8 mouse cellular contexts compared by ENCODE assay signal in genomic region chr19:44135072-44135959, GRCm38 (mm10). TPM values are rescaled to one million over a fixed set of nuclear protein-coding genes. Genes with fewer than 3 reads are reported as not detected.
DNase-seq lines count a peak whose midpoint lies in the region; ATAC-seq and TF ChIP-seq lines count a peak whose summit lies in the region.

Gene Cwf19l1 (minus strand): TSS chr19:44135876.

- peak; percentile 89 for DNase-seq in CH12.LX (ENCODE audit: extremely low read depth)
- peak; percentile 84 for DNase-seq in c-Kit-positive CD71-positive TER-119-negative erythroid progenitor cells, embryonic 14.5 days (ENCODE audit: low read depth)
- DNase-seq in forebrain, embryonic 11.5 days (ENCODE audit: low spot score), result peak; percentile 95
- peak; percentile 91 to 94 for DNase-seq in kidney, postnatal 36 days
- peak; percentile 91 for DNase-seq in telencephalon, adult 2 months (ENCODE audit: low read depth, low spot score)

- peak within 1 kb of the TSS; percentile 55 for H3K9ac ChIP-seq in CH12.LX (ENCODE audit: insufficient read depth, low read depth)
- peak within 1 kb of the TSS; percentile 79 for H3K9ac ChIP-seq in forebrain, embryonic 11.5 days (ENCODE audit: low read length)
- peak within 1 kb of the TSS; percentile 93 for H3K9ac ChIP-seq in heart, embryonic 16.5 days (ENCODE audit: low read length)
- peak within 1 kb of the TSS; percentile 64 for H3K9ac ChIP-seq in liver, embryonic 15.5 days
- peak within 1 kb of the TSS; percentile 64 for H3K9ac ChIP-seq in neural tube, embryonic 12.5 days

- dilution Hi-C loops in CH12.LX (cut with MboI; ENCODE audit: extremely low pct_ligation_motif_present, extremely low pct_unique_long_range_greater_than_20kb, low sequenced_read_pairs), result no loop called here

- peak within 1 kb of the TSS; percentile 97 for H3K4me2 ChIP-seq in CH12.LX (ENCODE audit: insufficient read depth, low read depth, poor library complexity, severe bottlenecking)
- peak within 1 kb of the TSS; percentile 76 for H3K4me2 ChIP-seq in forebrain, embryonic 11.5 days (ENCODE audit: low read depth, low read length, severe bottlenecking)
- H3K4me2 ChIP-seq in heart, embryonic 16.5 days (ENCODE audit: low read depth, low read length), result peak within 1 kb of the TSS; percentile 88
- H3K4me2 ChIP-seq in liver, embryonic 15.5 days, result peak within 1 kb of the TSS; percentile 80
- peak within 1 kb of the TSS; percentile 77 for H3K4me2 ChIP-seq in neural tube, embryonic 12.5 days (replicated peaks)

- no peak for TF ChIP-seq EP300 in CH12.LX (IDR thresholded peaks at IDR 0.05; ENCODE audit: low read length)

- peaks cover 3 to 14% of the 10 kb centered on the region in 2 experiments; a peak in 3 of 4 replicates for H3K4me1 ChIP-seq in CH12.LX (ENCODE audit: control insufficient read depth in 1 of 2, insufficient read depth in 2 of 2)
- H3K4me1 ChIP-seq in forebrain, embryonic 11.5 days (replicated peaks; ENCODE audit: control insufficient read depth, insufficient read depth, low read length), result no peaks in the 10 kb centered on the region; the same call in 1 of the 2 replicates
- H3K4me1 ChIP-seq in heart, embryonic 16.5 days (ENCODE audit: control insufficient read depth, insufficient read depth, low read length), result peaks cover 7% of the 10 kb centered on the region; the same call in 1 of the 2 replicates
- peaks cover 23% of the 10 kb centered on the region for H3K4me1 ChIP-seq in liver, embryonic 15.5 days (replicated peaks)
- peaks cover 8% of the 10 kb centered on the region for H3K4me1 ChIP-seq in neural tube, embryonic 12.5 days

- no peaks in the 10 kb centered on the region for H3K9me3 ChIP-seq in CH12.LX (replicated peaks; ENCODE audit: low read length)
- H3K9me3 ChIP-seq in forebrain, embryonic 11.5 days (ENCODE audit: control insufficient read depth, low read length), result no peaks in the 10 kb centered on the region
- H3K9me3 ChIP-seq in heart, embryonic 16.5 days (replicated peaks; ENCODE audit: control insufficient read depth, low read length), result peaks cover 5% of the 10 kb centered on the region
- no peaks in the 10 kb centered on the region for H3K9me3 ChIP-seq in liver, embryonic 15.5 days (replicated peaks)
- H3K9me3 ChIP-seq in neural tube, embryonic 12.5 days, result no peaks in the 10 kb centered on the region

- TF ChIP-seq CTCF in CH12.LX (conservative IDR thresholded peaks at IDR 0.05 in 1 of 2, IDR thresholded peaks at IDR 0.05 in 1 of 2; ENCODE audit: low read depth in 2 of 2, low read length in 2 of 2), result no peak

- TF ChIP-seq RAD21 in CH12.LX (IDR thresholded peaks at IDR 0.05; ENCODE audit: low read depth, low read length), result no peak

- peaks cover 16% of the 10 kb centered on the region for H3K79me2 ChIP-seq in CH12.LX (replicated peaks; ENCODE audit: control insufficient read depth, extremely low read depth, insufficient read depth, poor library complexity, severe bottlenecking)

- H3K36me3 ChIP-seq in CH12.LX (replicated peaks in 1 of 2; ENCODE audit: control insufficient read depth in 1 of 2, insufficient read depth in 1 of 2, low read length in 1 of 2), result peaks cover 31 to 54% of the 10 kb centered on the region in 2 experiments
- peaks cover 4% of the 10 kb centered on the region; the same call in 1 of the 2 replicates for H3K36me3 ChIP-seq in forebrain, embryonic 11.5 days (ENCODE audit: control insufficient read depth, insufficient read depth, low read length)
- peaks cover 24% of the 10 kb centered on the region for H3K36me3 ChIP-seq in heart, embryonic 16.5 days (ENCODE audit: control insufficient read depth, insufficient read depth)
- H3K36me3 ChIP-seq in liver, embryonic 15.5 days (replicated peaks), result peaks cover 45% of the 10 kb centered on the region
- H3K36me3 ChIP-seq in neural tube, embryonic 12.5 days, result peaks cover 37% of the 10 kb centered on the region

- no peaks in the 10 kb centered on the region for H3K27me3 ChIP-seq in CH12.LX (replicated peaks)
- no peaks in the 10 kb centered on the region for H3K27me3 ChIP-seq in forebrain, embryonic 11.5 days (ENCODE audit: control insufficient read depth, insufficient read depth, low read length)
- H3K27me3 ChIP-seq in heart, embryonic 16.5 days (ENCODE audit: control insufficient read depth, insufficient read depth, low read length), result no peaks in the 10 kb centered on the region
- no peaks in the 10 kb centered on the region for H3K27me3 ChIP-seq in liver, embryonic 15.5 days
- no peaks in the 10 kb centered on the region for H3K27me3 ChIP-seq in neural tube, embryonic 12.5 days (replicated peaks)

- WGBS in forebrain, embryonic 11.5 days, result under 1% methylated on average over 44 of the region's 45 CpGs
- under 1% methylated on average over 45 of the region's 45 CpGs for WGBS in heart, embryonic 16.5 days
- WGBS in liver, embryonic 15.5 days (ENCODE audit: insufficient replicate concordance), result under 1% methylated on average over 45 of the region's 45 CpGs
- under 1% methylated on average over 45 of the region's 45 CpGs for WGBS in neural tube, embryonic 12.5 days

- in situ Hi-C loops in CH12.LX (cut with MboI; ENCODE audit: low pct_ligation_motif_present, low pct_unique_long_range_greater_than_20kb, low sequenced_read_pairs), result no loop called here

- peak; percentile 92 for ATAC-seq in forebrain, embryonic 11.5 days (replicated peaks; ENCODE audit: low FRiP score)
- ATAC-seq in heart, embryonic 16.5 days (replicated peaks; ENCODE audit: extremely low read depth, insufficient read depth, low FRiP score), result peak; percentile 85
- peak; percentile 90 for ATAC-seq in liver, embryonic 15.5 days (ENCODE audit: insufficient read depth)
- peak; percentile 90 for ATAC-seq in neural tube, embryonic 12.5 days (ENCODE audit: low FRiP score, low read depth)

- peak within 1 kb of the TSS; percentile 47; the same call in 1 of the 2 replicates for H3K27ac ChIP-seq in CH12.LX (ENCODE audit: insufficient read depth, low read depth)
- peak within 1 kb of the TSS; percentile 88 for H3K27ac ChIP-seq in forebrain, embryonic 11.5 days (ENCODE audit: low read depth, low read length)
- peak within 1 kb of the TSS; percentile 99 for H3K27ac ChIP-seq in heart, embryonic 16.5 days (ENCODE audit: low read length)
- H3K27ac ChIP-seq in liver, embryonic 15.5 days (replicated peaks), result peak within 1 kb of the TSS; percentile 77
- peak within 1 kb of the TSS; percentile 85 for H3K27ac ChIP-seq in neural tube, embryonic 12.5 days

- H3K4me3 ChIP-seq in CH12.LX (replicated peaks in 1 of 3; ENCODE audit: low read depth in 2 of 3, low read length in 2 of 3, poor library complexity in 1 of 3), result peak within 1 kb of the TSS; percentile 76 to 90 (median 87)
- peak within 1 kb of the TSS; percentile 84 for H3K4me3 ChIP-seq in forebrain, embryonic 11.5 days (ENCODE audit: low read depth, low read length)
- H3K4me3 ChIP-seq in heart, embryonic 16.5 days (ENCODE audit: low read length), result peak within 1 kb of the TSS; percentile 82
- peak within 1 kb of the TSS; percentile 72 for H3K4me3 ChIP-seq in liver, embryonic 15.5 days (replicated peaks)
- H3K4me3 ChIP-seq in neural tube, embryonic 12.5 days, result peak within 1 kb of the TSS; percentile 73

- peak; percentile 76 for TF ChIP-seq POLR2A in CH12.LX (IDR thresholded peaks at IDR 0.05; ENCODE audit: low read depth, low read length)

TF ChIP-seq in CH12.LX, 34 proteins besides CTCF, POLR2A, EP300 and RAD21:
- TF ChIP-seq E2F4 (IDR thresholded peaks at IDR 0.05; ENCODE audit: insufficient replicate concordance, low read depth, low read length), result 0 out of 2 replicates have a peak, but pooled peaks have one; percentile 40
- no peak for TF ChIP-seq RCOR1 (conservative IDR thresholded peaks at IDR 0.05; ENCODE audit: low read depth, low read length)
- TF ChIP-seq HCFC1 (IDR thresholded peaks at IDR 0.05; ENCODE audit: low read depth, low read length), result peak; percentile 86
- TF ChIP-seq JUN (IDR thresholded peaks at IDR 0.05; ENCODE audit: insufficient read depth, low read depth, low read length), result no peak
- TF ChIP-seq NRF1 (IDR thresholded peaks at IDR 0.05; ENCODE audit: low read depth, low read length), result peak; percentile 15; the same call in 1 of the 2 replicates
- TF ChIP-seq MYC (IDR thresholded peaks at IDR 0.05; ENCODE audit: low read depth, low read length), result peak; percentile 77
- peak; percentile 37; the same call in 1 of the 2 replicates for TF ChIP-seq MEF2A (IDR thresholded peaks at IDR 0.05; ENCODE audit: borderline replicate concordance, low read depth, low read length)
- no peak for TF ChIP-seq ETS1 (conservative IDR thresholded peaks at IDR 0.05; ENCODE audit: low read depth, low read length)
- TF ChIP-seq TBP (conservative IDR thresholded peaks at IDR 0.05; ENCODE audit: low read depth, low read length), result 0 out of 2 replicates have a peak, but pooled peaks have one; percentile 23
- TF ChIP-seq PAX5 (IDR thresholded peaks at IDR 0.05; ENCODE audit: low read length), result no peak
- peak; percentile 94 for TF ChIP-seq MXI1 (IDR thresholded peaks at IDR 0.05; ENCODE audit: low read depth, low read length)
- no peak; the same call in 1 of the 2 replicates for TF ChIP-seq IRF4 (IDR thresholded peaks at IDR 0.05; ENCODE audit: low read depth, low read length)
- TF ChIP-seq POLR2AphosphoS2 (IDR thresholded peaks at IDR 0.05; ENCODE audit: low read depth, low read length), result no peak
- TF ChIP-seq TCF12 (IDR thresholded peaks at IDR 0.05; ENCODE audit: low read depth, low read length), result peak; percentile 68
- TF ChIP-seq ELF1 (IDR thresholded peaks at IDR 0.05; ENCODE audit: low read depth, low read length), result peak; percentile 89
- peak; percentile 74; the same call in 1 of the 2 replicates for TF ChIP-seq MAX (IDR thresholded peaks at IDR 0.05; ENCODE audit: low read length)
- peak; percentile 89 for TF ChIP-seq SIN3A (IDR thresholded peaks at IDR 0.05; ENCODE audit: low read length)
- no peak for TF ChIP-seq USF1 (IDR thresholded peaks at IDR 0.05; ENCODE audit: low read depth, low read length)
- no peak for TF ChIP-seq ZC3H11A (IDR thresholded peaks at IDR 0.05; ENCODE audit: low read depth, low read length)
- TF ChIP-seq KAT2A (IDR thresholded peaks at IDR 0.05; ENCODE audit: insufficient replicate concordance, low read length), result peak; percentile 68; the same call in 1 of the 2 replicates
- peak; percentile 88 for TF ChIP-seq NELFE (IDR thresholded peaks at IDR 0.05; ENCODE audit: low read depth, low read length)
- no peak; the same call in 1 of the 2 replicates for TF ChIP-seq ZMIZ1 (IDR thresholded peaks at IDR 0.05; ENCODE audit: low read depth, low read length)

RNA-seq across cellular contexts. Expression of gene Cwf19l1, which starts in this region (rescaled TPM):
- total RNA-seq in CH12.LX (2012; rRNA removed) (11.0 and 15.2 TPM in 2 replicates), CH12.LX (2014; rRNA removed) (27.8 and 30.4 TPM in 2 replicates)
- polyA plus RNA-seq in CH12.LX (2012; ENCODE audit: insufficient read length, low read depth), result 45.0 and 45.9 TPM in 2 replicates
- polyA plus RNA-seq in forebrain, embryonic 11.5 days (2014; fragmentation: Nextera tagmentation; extraction: Ambion mirVana), result 44.2 and 47.9 TPM in 2 replicates
- 17.1 and 19.9 TPM in 2 replicates for polyA plus RNA-seq in heart, embryonic 16.5 days (2015; fragmentation: Nextera tagmentation; extraction: Ambion mirVana)
- polyA plus RNA-seq in liver, embryonic 15.5 days (2015; fragmentation: Nextera tagmentation; extraction: Ambion mirVana), result 14.7 and 16.9 TPM in 2 replicates
- 33.8 and 35.8 TPM in 2 replicates for polyA plus RNA-seq in neural tube, embryonic 12.5 days (2016; fragmentation: Nextera tagmentation; extraction: Ambion mirVana)

Comparison
In these comparisons a context has a peak if more than half of its experiments do, and no peak if none do; other contexts are left out.
1. Peak in every context shown above with its lines: DNase-seq, ATAC-seq, H3K4me3 ChIP-seq and H3K27ac ChIP-seq.
2. H3K27ac ChIP-seq: peak in every context shown above with its lines; median percentile 99 in heart, embryonic 16.5 days; 88 in forebrain, embryonic 11.5 days; 85 in neural tube, embryonic 12.5 days; 77 in liver, embryonic 15.5 days; 47 in CH12.LX.